ENCODE assay signal across 10 mouse cellular contexts in the genomic region with DNA sequence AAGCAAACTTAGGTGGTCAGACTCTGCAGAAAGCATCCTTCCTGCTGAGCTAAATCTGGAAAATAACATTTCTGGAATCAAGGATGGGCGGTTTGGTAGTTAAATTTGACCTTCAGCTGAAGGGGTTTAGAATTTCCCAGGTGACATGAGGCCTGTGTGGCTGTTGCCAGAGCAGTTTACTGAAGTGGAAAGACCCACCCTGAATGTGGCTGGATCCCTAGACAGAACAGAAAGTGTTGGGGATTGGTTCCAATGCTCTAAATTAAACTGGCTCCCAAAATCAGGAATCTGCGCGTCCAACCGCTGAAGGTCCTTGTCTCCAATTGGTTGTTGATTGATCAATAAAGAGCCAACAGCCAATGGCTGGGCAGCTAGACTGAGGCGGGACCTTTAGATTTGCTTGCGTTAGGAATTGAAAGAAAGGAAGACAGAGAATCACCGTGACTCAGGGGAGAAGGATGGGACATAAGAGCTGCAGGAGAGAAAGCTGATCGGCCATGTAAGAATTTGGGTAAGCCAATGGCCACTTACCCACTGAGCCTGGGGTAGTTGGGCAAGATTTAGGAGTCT. TPM values are rescaled to one million over a fixed set of nuclear protein-coding genes. Genes with fewer than 3 reads are reported as not detected.
A peak's percentile ranks its signal among the peaks of the same experiment; 100 is the strongest.
DNase-seq lines count a peak whose midpoint lies in the region; ATAC-seq lines count a peak whose summit lies in the region.
"Had no signal": no experiment of that assay in that cellular context is flagged by ENCODE, and none has a peak within 500 bp of the region (broad histone marks: within the 10 kb centered on the region; RNA-seq: fewer than 3 reads in every experiment).

No protein-coding gene starts in this region.

- H3K27me3 ChIP-seq in heart, embryonic 12.5 days (replicated peaks): no peaks in the 10 kb centered on the region
- no peaks in the 10 kb centered on the region for H3K27me3 ChIP-seq in forebrain, embryonic 10.5 days (ENCODE audit: poor library complexity, severe bottlenecking)
- H3K27me3 ChIP-seq in liver, embryonic 15.5 days: no peaks in the 10 kb centered on the region; the same call in 1 of the 2 replicates

- H3K9ac ChIP-seq in heart, embryonic 12.5 days: no peak overlapping the region
- no peak overlapping the region for H3K9ac ChIP-seq in liver, embryonic 15.5 days

- ATAC-seq in heart, embryonic 12.5 days (ENCODE audit: insufficient number of reproducible peaks, low FRiP score): no peak
- ATAC-seq in liver, embryonic 15.5 days (ENCODE audit: insufficient read depth): no peak
- ATAC-seq: CD4-positive, CD25-positive, alpha-beta regulatory T cell, adult 4 months had no signal

- H3K4me1 ChIP-seq in heart, embryonic 12.5 days (replicated peaks): no peaks in the 10 kb centered on the region
- no peaks in the 10 kb centered on the region for H3K4me1 ChIP-seq in forebrain, embryonic 10.5 days
- no peaks in the 10 kb centered on the region for H3K4me1 ChIP-seq in liver, embryonic 15.5 days (replicated peaks)

- intact Hi-C loops in heart, postnatal 14 days (cut with DNase I): no loop called here

- 0 out of 2 replicates have a peak overlapping the region, but pooled peaks have one; percentile 13 for H3K4me3 ChIP-seq in heart, embryonic 12.5 days
- peak overlapping the region; percentile 34 for H3K4me3 ChIP-seq in forebrain, embryonic 10.5 days
- 0 out of 2 replicates have a peak overlapping the region, but pooled peaks have one; percentile 14 for H3K4me3 ChIP-seq in liver, embryonic 15.5 days (replicated peaks)

- WGBS in heart, embryonic 12.5 days: 44% methylated on average over 8 of the region's 8 CpGs
- 50% methylated on average over 8 of the region's 8 CpGs for WGBS in forebrain, embryonic 10.5 days
- WGBS in liver, embryonic 15.5 days (ENCODE audit: insufficient replicate concordance): 37% methylated on average over 8 of the region's 8 CpGs

- DNase-seq in heart, postnatal 14 days: no peak
- peak; percentile 70 for DNase-seq in ES-CJ7 (ENCODE audit: low read depth, low spot score)
- peak; percentile 11 for DNase-seq in forebrain, embryonic 10.5 days (ENCODE audit: extremely low spot score, low spot score)
- DNase-seq in ovary, postnatal 14 days (ENCODE audit: low spot score): no peak
- DNase-seq in gastrocnemius, postnatal 10 days: no peak
- DNase-seq in spleen, postnatal 36 days (ENCODE audit: low spot score in 2 of 2): no peak
- DNase-seq: gastrocnemius, postnatal 36 days had no signal

- H3K4me2 ChIP-seq in heart, embryonic 12.5 days: 0 out of 2 replicates have a peak overlapping the region, but pooled peaks have one; percentile 22
- H3K4me2 ChIP-seq in liver, embryonic 15.5 days: no peak overlapping the region

- no peak overlapping the region for H3K27ac ChIP-seq in heart, embryonic 12.5 days (ENCODE audit: poor library complexity, severe bottlenecking)
- H3K27ac ChIP-seq in forebrain, embryonic 10.5 days: no peak overlapping the region
- no peak overlapping the region for H3K27ac ChIP-seq in liver, embryonic 15.5 days (replicated peaks)

- no peaks in the 10 kb centered on the region for H3K36me3 ChIP-seq in heart, embryonic 12.5 days
- no peaks in the 10 kb centered on the region for H3K36me3 ChIP-seq in forebrain, embryonic 10.5 days (replicated peaks)
- no peaks in the 10 kb centered on the region for H3K36me3 ChIP-seq in liver, embryonic 15.5 days (replicated peaks)

- H3K9me3 ChIP-seq in heart, embryonic 12.5 days (replicated peaks): no peaks in the 10 kb centered on the region
- no peaks in the 10 kb centered on the region for H3K9me3 ChIP-seq in forebrain, embryonic 10.5 days
- H3K9me3 ChIP-seq in liver, embryonic 15.5 days (replicated peaks): no peaks in the 10 kb centered on the region

RNA-seq across cellular contexts. Expression of gene Pigk, which starts 11.5 kb away (rescaled TPM):
- 41.4 and 41.7 TPM in 2 replicates for polyA plus RNA-seq in heart, embryonic 12.5 days (2016; fragmentation: Nextera tagmentation; extraction: Ambion mirVana)
- 10 to 100 TPM; 28.8 to 30.0 TPM for total RNA-seq in heart, postnatal 14 days (2021)
- 31.9 and 38.4 TPM in 2 replicates for polyA plus RNA-seq in forebrain, embryonic 10.5 days (2016; fragmentation: Nextera tagmentation; extraction: Ambion mirVana)
- 20.6 and 23.5 TPM in 2 replicates for polyA plus RNA-seq in liver, embryonic 15.5 days (2015; fragmentation: Nextera tagmentation; extraction: Ambion mirVana)
- 10 to 100 TPM; 26.8 to 27.9 TPM for total RNA-seq in gastrocnemius, postnatal 10 days (2021)

RNA-seq across cellular contexts. Expression of gene Ak5, which starts 34.2 kb away (rescaled TPM):
- 1.6 and 1.8 TPM in 2 replicates for polyA plus RNA-seq in heart, embryonic 12.5 days (2016; fragmentation: Nextera tagmentation; extraction: Ambion mirVana)
- total RNA-seq in heart, postnatal 14 days (2021): under 1 TPM; 0.29 TPM
- polyA plus RNA-seq in forebrain, embryonic 10.5 days (2016; fragmentation: Nextera tagmentation; extraction: Ambion mirVana): 0.41 and 0.44 TPM in 2 replicates
- polyA plus RNA-seq in liver, embryonic 15.5 days (2015; fragmentation: Nextera tagmentation; extraction: Ambion mirVana): 0.14 and 0.20 TPM in 2 replicates
- total RNA-seq in gastrocnemius, postnatal 10 days (2021): 1 to 10 TPM; 1.7 to 5.3 TPM

Comparison
In these comparisons a context has a peak if more than half of its experiments do, and no peak if none do; other contexts are left out.
1. DNase-seq: peak in ES-CJ7 (single experiment) and forebrain, embryonic 10.5 days (single experiment); none in heart, postnatal 14 days (0 of 2), ovary, postnatal 14 days (single experiment), gastrocnemius, postnatal 10 days (single experiment) and spleen, postnatal 36 days (0 of 2).
2. Peak in every context shown above with its lines, with median percentiles within 50 percentile points of each other: H3K4me3 ChIP-seq.